Mouse (Mus musculus): ENCODE measurements at regions not wholly inside any gene's neighbourhood (a gene's known extent, or its start where the extent isn't known, plus 50 kb on each side); places are given as distances from the start of the nearest gene placed in this dataset.

DNA sequence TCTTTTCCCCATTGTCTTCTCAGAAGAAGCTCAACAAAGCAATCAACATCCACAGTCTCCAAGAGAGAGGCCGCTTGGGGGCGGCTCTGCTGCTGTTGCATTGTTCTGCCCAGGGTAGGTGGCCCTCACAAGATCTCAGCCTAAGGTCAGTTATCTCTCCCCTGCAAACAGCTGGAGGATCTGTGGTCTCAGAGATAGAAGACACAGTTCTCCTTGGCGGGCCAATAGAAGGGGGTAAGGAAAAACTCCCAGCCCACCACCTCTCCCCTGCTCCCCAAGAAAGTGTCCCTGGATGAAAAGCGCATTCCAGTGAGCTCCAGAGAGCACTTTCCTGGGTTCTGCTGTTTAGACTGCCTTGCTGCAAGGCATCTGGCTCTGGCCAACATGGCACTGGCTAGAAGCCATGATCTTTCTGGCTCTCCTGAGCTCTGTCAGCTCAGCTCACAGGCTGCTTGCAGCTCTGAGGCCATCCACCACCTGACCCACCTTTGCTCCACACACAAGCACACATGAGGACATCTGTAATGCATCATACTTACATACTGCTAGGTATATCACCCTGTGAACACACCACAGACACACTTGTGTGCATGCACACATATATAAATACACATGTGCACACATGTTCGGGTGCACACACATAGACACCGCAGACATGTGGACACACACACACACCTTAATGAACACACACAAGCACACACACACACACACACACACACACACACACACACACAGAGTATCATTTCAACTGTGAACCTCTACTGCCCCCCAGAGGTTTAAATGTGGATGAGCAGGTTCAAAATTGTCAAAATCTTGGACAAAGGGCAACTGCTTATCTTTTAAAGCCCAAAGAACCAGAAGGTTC, 307.7 kb downstream of the Diras2 start:
- H3K27ac ChIP-seq (ENCODE audit: control insufficient read depth, low read depth, low read length): no peak overlapping the region
- H3K9ac ChIP-seq (ENCODE audit: control insufficient read depth, low read depth, low read length, poor library complexity, severe bottlenecking): no peak overlapping the region
- no peaks in the 10 kb centered on the region for H3K27me3 ChIP-seq (ENCODE audit: control insufficient read depth in 1 of 2, insufficient read depth in 2 of 2, low read length in 2 of 2)
- DNase-seq (ENCODE audit: low read depth, low spot score): peak; percentile 6
- no peak overlapping the region for H3K4me3 ChIP-seq (ENCODE audit: control insufficient read depth in 1 of 2, insufficient read depth in 1 of 2, low read depth in 2 of 2, low read length in 2 of 2)
- H3K9me3 ChIP-seq (replicated peaks; ENCODE audit: insufficient read depth, low read length): no peaks in the 10 kb centered on the region
- no peaks in the 10 kb centered on the region for H3K79me2 ChIP-seq (ENCODE audit: control insufficient read depth, insufficient read depth, low read length, poor library complexity)
- H3K4me1 ChIP-seq (ENCODE audit: control insufficient read depth in 1 of 2, insufficient read depth in 2 of 2, low read length in 2 of 2): no peaks in the 10 kb centered on the region
- TF ChIP-seq ZNF384 (IDR thresholded peaks at IDR 0.05; ENCODE audit: low read depth, low read length) (no peak), ZC3H11A (IDR thresholded peaks at IDR 0.05; ENCODE audit: low read depth, low read length) (peak; percentile 17), POLR2AphosphoS5 (IDR thresholded peaks at IDR 0.05; ENCODE audit: borderline replicate concordance, low read depth, low read length) (no peak), SMC3 (IDR thresholded peaks at IDR 0.05; ENCODE audit: low read depth, low read length) (peak; percentile 45), CTCF (IDR thresholded peaks at IDR 0.05 in 2 of 3, conservative IDR thresholded peaks at IDR 0.05 in 1 of 3; ENCODE audit: control insufficient read depth in 1 of 3, insufficient read depth in 1 of 3, low read depth in 2 of 3, low read length in 3 of 3, poor library complexity in 1 of 3, severe bottlenecking in 1 of 3) (peak in 1 of 3 experiments; percentile 45; a peak in 3 of 6 replicates), TBP (IDR thresholded peaks at IDR 0.05; ENCODE audit: low read depth, low read length) (no peak), MAZ (IDR thresholded peaks at IDR 0.05; ENCODE audit: low read depth, low read length) (no peak), RAD21 (IDR thresholded peaks at IDR 0.05; ENCODE audit: low read depth, low read length) (peak; percentile 40), NRF1 (IDR thresholded peaks at IDR 0.05; ENCODE audit: insufficient read depth, low read depth, low read length, poor library complexity, severe bottlenecking) (no peak)
- no peaks in the 10 kb centered on the region for H3K36me3 ChIP-seq (ENCODE audit: control insufficient read depth in 1 of 2, insufficient read depth in 2 of 2, low read length in 2 of 2)

DNA sequence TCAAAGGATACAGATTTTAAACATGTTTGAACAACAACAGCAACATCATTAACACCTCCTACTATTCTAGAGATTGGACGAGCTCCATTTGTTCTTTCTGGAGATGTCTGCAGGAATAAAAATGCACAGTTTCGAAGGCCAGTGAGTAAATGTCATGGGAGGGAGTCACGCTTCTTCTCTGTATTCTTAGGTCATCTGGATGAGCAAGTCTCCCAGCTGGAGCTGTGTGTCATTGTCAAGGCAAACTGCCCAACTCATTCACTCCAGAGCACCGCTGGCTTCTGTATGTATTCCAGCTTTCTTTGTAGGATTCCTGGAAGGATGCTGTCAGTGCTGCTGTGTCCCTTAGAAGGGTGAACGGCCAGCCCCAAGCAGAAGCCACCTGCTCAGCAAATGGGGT, 297.1 kb downstream of the Diras2 start:
- Histone ChIP-seq H3K27me3 (ENCODE audit: control insufficient read depth in 1 of 2, insufficient read depth in 2 of 2, low read length in 2 of 2) (no peaks in the 10 kb centered on the region), H3K27ac (ENCODE audit: control insufficient read depth, low read depth, low read length) (no peak overlapping the region), H3K4me3 (ENCODE audit: control insufficient read depth in 1 of 2, insufficient read depth in 1 of 2, low read depth in 2 of 2, low read length in 2 of 2) (no peak overlapping the region), H3K9ac (ENCODE audit: control insufficient read depth, low read depth, low read length, poor library complexity, severe bottlenecking) (no peak overlapping the region), H3K4me1 (ENCODE audit: control insufficient read depth in 1 of 2, insufficient read depth in 2 of 2, low read length in 2 of 2) (no peaks in the 10 kb centered on the region), H3K79me2 (ENCODE audit: control insufficient read depth, insufficient read depth, low read length, poor library complexity) (no peaks in the 10 kb centered on the region), H3K36me3 (ENCODE audit: control insufficient read depth in 1 of 2, insufficient read depth in 2 of 2, low read length in 2 of 2) (no peaks in the 10 kb centered on the region), H3K9me3 (replicated peaks; ENCODE audit: insufficient read depth, low read length) (no peaks in the 10 kb centered on the region)
- no peak for TF ChIP-seq NRF1 (IDR thresholded peaks at IDR 0.05; ENCODE audit: insufficient read depth, low read depth, low read length, poor library complexity, severe bottlenecking)
- no peak for TF ChIP-seq POLR2A (IDR thresholded peaks at IDR 0.05; ENCODE audit: control insufficient read depth in 1 of 2, insufficient read depth in 1 of 2, low read depth in 1 of 2, low read length in 2 of 2, poor library complexity in 1 of 2)
- TF ChIP-seq SMC3 (IDR thresholded peaks at IDR 0.05; ENCODE audit: low read depth, low read length): no peak
- TF ChIP-seq ZC3H11A (IDR thresholded peaks at IDR 0.05; ENCODE audit: low read depth, low read length): no peak
- no peak for DNase-seq (ENCODE audit: low read depth, low spot score)

GRCm38 (mm10) chr13:52236105-52236504, 295.0 kb downstream of the Diras2 start:
- Histone ChIP-seq H3K27me3 (ENCODE audit: control insufficient read depth in 1 of 2, insufficient read depth in 2 of 2, low read length in 2 of 2) (no peaks in the 10 kb centered on the region), H3K4me1 (ENCODE audit: control insufficient read depth in 1 of 2, insufficient read depth in 2 of 2, low read length in 2 of 2) (no peaks in the 10 kb centered on the region), H3K27ac (ENCODE audit: control insufficient read depth, low read depth, low read length) (no peak overlapping the region), H3K36me3 (ENCODE audit: control insufficient read depth in 1 of 2, insufficient read depth in 2 of 2, low read length in 2 of 2) (no peaks in the 10 kb centered on the region), H3K9me3 (replicated peaks; ENCODE audit: insufficient read depth, low read length) (no peaks in the 10 kb centered on the region), H3K4me3 (ENCODE audit: control insufficient read depth in 1 of 2, insufficient read depth in 1 of 2, low read depth in 2 of 2, low read length in 2 of 2) (no peak overlapping the region), H3K9ac (ENCODE audit: control insufficient read depth, low read depth, low read length, poor library complexity, severe bottlenecking) (no peak overlapping the region), H3K79me2 (ENCODE audit: control insufficient read depth, insufficient read depth, low read length, poor library complexity) (no peaks in the 10 kb centered on the region)
- DNase-seq (ENCODE audit: low read depth, low spot score): no peak
- TF ChIP-seq CHD1 (IDR thresholded peaks at IDR 0.05; ENCODE audit: low read depth, low read length): no peak
- no peak for TF ChIP-seq ELF1 (IDR thresholded peaks at IDR 0.05; ENCODE audit: low read depth, low read length)
- TF ChIP-seq MEF2A (IDR thresholded peaks at IDR 0.05; ENCODE audit: extremely low read depth, insufficient replicate concordance, low read depth, low read length, poor library complexity, severe bottlenecking): no peak
- no peak for TF ChIP-seq GATA1 (IDR thresholded peaks at IDR 0.05; ENCODE audit: low read depth, low read length)
- TF ChIP-seq E2F4 (IDR thresholded peaks at IDR 0.05; ENCODE audit: borderline replicate concordance, low read depth, low read length): no peak
- no peak for TF ChIP-seq POLR2A (IDR thresholded peaks at IDR 0.05; ENCODE audit: control insufficient read depth in 1 of 2, insufficient read depth in 1 of 2, low read depth in 1 of 2, low read length in 2 of 2, poor library complexity in 1 of 2)
- no peak for TF ChIP-seq USF1 (IDR thresholded peaks at IDR 0.05; ENCODE audit: low read depth, low read length)
- no peak for TF ChIP-seq POLR2AphosphoS2 (IDR thresholded peaks at IDR 0.05; ENCODE audit: low read length)
- no peak for TF ChIP-seq UBTF (IDR thresholded peaks at IDR 0.05; ENCODE audit: borderline replicate concordance, insufficient read depth, low read depth, low read length)
- no peak for TF ChIP-seq TBP (IDR thresholded peaks at IDR 0.05; ENCODE audit: low read depth, low read length)
- no peak for TF ChIP-seq ZKSCAN1 (IDR thresholded peaks at IDR 0.05; ENCODE audit: low read depth, low read length)
- no peak for TF ChIP-seq POLR2AphosphoS5 (IDR thresholded peaks at IDR 0.05; ENCODE audit: borderline replicate concordance, low read depth, low read length)
- no peak for TF ChIP-seq SMC3 (IDR thresholded peaks at IDR 0.05; ENCODE audit: low read depth, low read length)
- no peak for TF ChIP-seq TCF12 (IDR thresholded peaks at IDR 0.05; ENCODE audit: low read depth, low read length)
- no peak for TF ChIP-seq RCOR1 (IDR thresholded peaks at IDR 0.05; ENCODE audit: low read depth, low read length)
- TF ChIP-seq GABPA (IDR thresholded peaks at IDR 0.05; ENCODE audit: low read depth, low read length): no peak
- no peak for TF ChIP-seq NRF1 (IDR thresholded peaks at IDR 0.05; ENCODE audit: insufficient read depth, low read depth, low read length, poor library complexity, severe bottlenecking)

Data from MEL (cell line).